Mouse (Mus musculus) ES-Bruce4 (cell line): Measurements from ENCODE around the gene Slfn9. TPM values are rescaled to one million over a fixed set of nuclear protein-coding genes. Genes with fewer than 3 reads are reported as not detected.

ENCODE experiments used
- H3K27ac ChIP-seq: 2 replicates; pipeline ENCODE4 v1.5.1; 2012; ENCODE audit warnings: low read length, inconsistent platforms; ENCODE audit not compliant: insufficient read depth
- H3K27me3 ChIP-seq: 2 replicates; pipeline ENCODE4 v1.6.1; 2012; ENCODE audit warnings: mild to moderate bottlenecking, low read length, inconsistent platforms; ENCODE audit not compliant: control insufficient read depth, poor library complexity, insufficient read depth, severe bottlenecking
- H3K36me3 ChIP-seq: 2 replicates; pipeline ENCODE4 v1.6.1; 2012; ENCODE audit warnings: inconsistent platforms, mild to moderate bottlenecking, low read length, moderate library complexity; ENCODE audit not compliant: control insufficient read depth, poor library complexity, insufficient read depth, severe bottlenecking
- H3K4me1 ChIP-seq: one replicate; pipeline ENCODE4 v1.8.1; 2011; ENCODE audit warnings: low read length; ENCODE audit not compliant: control insufficient read depth, insufficient read depth
- H3K4me3 ChIP-seq: 2 replicates; pipeline ENCODE4 v1.5.1; 2011; ENCODE audit warnings: low read depth, mild to moderate bottlenecking, low read length
- H3K9ac ChIP-seq: 2 replicates; pipeline ENCODE4 v1.6.1; 2012; ENCODE audit warnings: low read depth, mild to moderate bottlenecking, inconsistent platforms; ENCODE audit not compliant: poor library complexity, severe bottlenecking
- H3K9me3 ChIP-seq: replicated peaks from 2 replicates; pipeline ENCODE4 v1.6.1; 2012; ENCODE audit warnings: mild to moderate bottlenecking, low read length, inconsistent platforms; ENCODE audit not compliant: control insufficient read depth, poor library complexity, insufficient read depth, severe bottlenecking
- CTCF ChIP-seq: IDR thresholded peaks from one replicate; pipeline ENCODE4 v1.8.1; 2011; ENCODE audit warnings: low read depth, low read length
- EP300 ChIP-seq: IDR thresholded peaks from 2 replicates; pipeline ENCODE4 v1.6.1; 2011; ENCODE audit warnings: low read depth, low read length; ENCODE audit not compliant: insufficient read depth
- POLR2A ChIP-seq: IDR thresholded peaks from one replicate; pipeline ENCODE4 v1.8.1; 2011; ENCODE audit warnings: low read length; ENCODE audit not compliant: insufficient read depth
- polyA plus RNA-seq: library from polyadenylated mRNA; stranded (reverse); fragments of >200 nt; gene quantifications from 2 replicates; pipeline ENCODE4 v1.2.4, GENCODE M21; 2011; ENCODE audit warnings: low read depth; ENCODE audit not compliant: missing spikeins, insufficient read depth, insufficient read length

Slfn9 gene
- polyA plus RNA-seq, 1 experiment: 5.4 TPM

- Histone ChIP-seq H3K27me3 (0 out of 2 replicates have a peak, but pooled peaks cover 1% of the 10 kb centered on the region), H3K9me3 (no peaks in the 10 kb centered on the region), H3K4me3 (no peak overlapping the region), H3K27ac (no peak overlapping the region), H3K4me1 (no peaks in the 10 kb centered on the region), H3K36me3 (no peaks in the 10 kb centered on the region), H3K9ac (no peak overlapping the region)
- TF ChIP-seq POLR2A (no peak), CTCF (no peak), EP300 (no peak)
Observed at GRCm38 (mm10) chr11:82962215-82962614, 29.4 kb downstream of the Slfn9 start.

DNA sequence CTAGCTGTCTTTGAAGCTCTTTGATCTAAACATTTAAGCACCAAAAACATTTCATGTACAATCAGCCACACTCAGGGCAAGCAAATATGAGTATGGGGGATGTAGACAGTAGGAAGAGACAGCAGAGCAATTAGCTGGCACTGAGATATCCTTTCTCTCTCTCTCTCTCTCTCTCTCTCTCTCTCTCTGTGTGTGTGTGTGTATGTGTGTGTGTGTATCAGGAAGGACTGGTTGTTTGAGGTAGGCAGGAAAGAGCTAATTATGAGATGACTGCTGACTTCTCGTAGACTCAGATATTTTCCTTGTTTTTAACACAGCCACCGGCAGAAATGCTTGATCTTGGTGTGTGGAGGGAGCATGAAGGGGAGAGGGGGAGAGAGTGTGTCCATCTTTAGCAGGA lies 29.9 kb downstream of the Slfn9 start:
- Histone ChIP-seq H3K4me3 (no peak overlapping the region), H3K4me1 (no peaks in the 10 kb centered on the region), H3K9me3 (no peaks in the 10 kb centered on the region), H3K36me3 (no peaks in the 10 kb centered on the region), H3K27ac (no peak overlapping the region), H3K9ac (no peak overlapping the region), H3K27me3 (0 out of 2 replicates have a peak, but pooled peaks cover 1% of the 10 kb centered on the region)
- TF ChIP-seq EP300 (no peak), CTCF (no peak), POLR2A (no peak)

- TF ChIP-seq CTCF (peak; percentile 13), EP300 (no peak)
- Histone ChIP-seq H3K27me3 (0 out of 2 replicates have a peak, but pooled peaks cover 1% of the 10 kb centered on the region), H3K9ac (no peak overlapping the region), H3K4me3 (no peak overlapping the region), H3K36me3 (no peaks in the 10 kb centered on the region), H3K27ac (no peak overlapping the region), H3K4me1 (no peaks in the 10 kb centered on the region), H3K9me3 (no peaks in the 10 kb centered on the region)
Observed at GRCm38 (mm10) chr11:82959613-82960012, 32.0 kb downstream of the Slfn9 start.

DNA sequence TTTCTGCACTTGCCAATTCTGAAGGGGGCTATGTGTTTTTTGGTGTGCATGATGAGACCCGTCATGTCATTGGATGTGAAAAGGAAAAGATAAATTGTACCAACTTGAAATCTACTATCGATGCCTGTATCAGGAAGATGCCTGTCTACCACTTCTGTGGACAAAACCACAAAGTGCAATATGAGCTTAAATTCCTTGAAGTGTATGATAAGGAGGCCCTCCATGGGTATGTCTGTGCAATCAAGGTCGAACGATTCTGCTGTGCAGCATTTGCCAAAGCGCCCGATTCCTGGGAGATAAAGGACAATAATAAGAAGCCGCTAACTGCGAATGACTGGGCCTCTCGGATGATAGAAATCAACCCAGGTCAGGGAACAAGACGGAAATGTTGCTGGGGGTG lies 34.7 kb downstream of the Slfn9 start:
- Histone ChIP-seq H3K4me3 (no peak overlapping the region), H3K4me1 (no peaks in the 10 kb centered on the region), H3K27me3 (0 out of 2 replicates have a peak, but pooled peaks cover 3% of the 10 kb centered on the region), H3K36me3 (no peaks in the 10 kb centered on the region), H3K27ac (no peak overlapping the region), H3K9me3 (no peaks in the 10 kb centered on the region), H3K9ac (no peak overlapping the region)
- TF ChIP-seq POLR2A (no peak), EP300 (no peak), CTCF (no peak)

- Histone ChIP-seq H3K27me3 (peaks cover 4% of the 10 kb centered on the region; the same call in 1 of the 2 replicates), H3K9ac (no peak overlapping the region), H3K27ac (no peak overlapping the region), H3K4me3 (no peak overlapping the region), H3K36me3 (no peaks in the 10 kb centered on the region), H3K4me1 (no peaks in the 10 kb centered on the region), H3K9me3 (no peaks in the 10 kb centered on the region)
- no peak for TF ChIP-seq CTCF
- TF ChIP-seq POLR2A: no peak
- TF ChIP-seq EP300: no peak
Observed at GRCm38 (mm10) chr11:82954631-82955030, 37.0 kb downstream of the Slfn9 start.

DNA sequence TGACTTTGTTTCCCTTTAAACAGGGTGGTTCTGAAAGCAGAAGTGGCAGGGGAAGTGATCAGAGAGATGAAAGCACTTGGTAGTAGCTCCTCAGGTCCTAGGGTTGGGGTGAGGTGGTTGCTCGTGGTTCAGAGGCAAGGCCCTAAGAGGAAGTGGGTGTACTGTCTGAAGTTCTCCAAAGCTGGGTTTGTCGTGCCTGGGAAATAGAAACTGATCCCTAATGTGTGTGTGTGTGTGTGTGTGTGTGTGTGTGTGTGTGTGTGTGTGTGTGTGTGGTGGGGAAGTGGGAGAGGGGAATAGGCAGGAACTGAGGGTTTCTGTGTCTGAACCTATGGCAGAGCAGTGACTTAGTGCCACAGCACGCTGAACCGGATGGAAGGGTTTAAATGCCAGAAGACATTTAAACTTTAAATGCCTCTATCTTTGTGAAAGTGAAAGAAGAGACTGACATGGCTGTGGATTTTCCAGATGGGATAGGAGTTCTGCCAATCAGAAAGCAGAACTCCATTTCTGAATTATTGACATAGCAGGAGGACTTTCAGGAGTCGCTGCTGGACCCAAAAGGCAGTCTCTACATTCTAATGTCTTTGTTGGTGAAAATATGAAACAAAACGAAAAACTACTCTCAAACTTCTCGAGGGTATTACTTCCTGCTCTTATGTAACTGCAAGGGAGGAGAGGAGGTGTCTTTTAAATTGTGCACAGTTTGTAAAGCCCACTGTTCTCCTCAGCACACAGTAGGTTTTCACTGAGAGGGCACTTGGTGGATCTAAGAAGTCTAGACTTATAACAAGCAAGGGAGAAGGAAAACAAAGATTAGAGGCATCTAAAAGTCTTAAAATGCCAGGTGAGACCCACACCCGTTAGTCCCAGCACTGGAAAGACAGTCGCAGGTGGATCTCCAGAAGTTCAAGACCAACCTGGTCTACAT lies 38.8 kb downstream of the Slfn9 start:
- no peaks in the 10 kb centered on the region for H3K36me3 ChIP-seq
- TF ChIP-seq CTCF: no peak
- TF ChIP-seq EP300: no peak
- TF ChIP-seq POLR2A: no peak
- H3K27me3 ChIP-seq: peaks cover 4% of the 10 kb centered on the region; the same call in 1 of the 2 replicates
- no peak overlapping the region for H3K27ac ChIP-seq
- H3K4me1 ChIP-seq: peaks cover 2% of the 10 kb centered on the region
- H3K9ac ChIP-seq: no peak overlapping the region
- H3K9me3 ChIP-seq: no peaks in the 10 kb centered on the region
- H3K4me3 ChIP-seq: no peak overlapping the region
